Mouse (Mus musculus) myocyte (in vitro differentiated cells): Measurements from ENCODE around the gene Pcnx3. TPM values are rescaled to one million over a fixed set of nuclear protein-coding genes. Genes with fewer than 3 reads are reported as not detected.
A peak's percentile ranks its signal among the peaks of the same experiment; 100 is the strongest.

Experiments used
- H3K27me3 ChIP-seq: one replicate; pipeline ENCODE4 v1.6.1; 2011; ENCODE audit not compliant: control insufficient read depth, insufficient read depth, insufficient read length
- H3K36me3 ChIP-seq: one replicate; pipeline ENCODE4 v1.6.1; 2011; ENCODE audit not compliant: control insufficient read depth, insufficient read depth
- H3K4me2 ChIP-seq: one replicate; pipeline ENCODE4 v1.6.1; 2011; ENCODE audit warnings: low read depth, control low read depth
- H3K4me3 ChIP-seq: one replicate; pipeline ENCODE4 v1.5.1; 2011; ENCODE audit warnings: mild to moderate bottlenecking, control low read depth, moderate library complexity
- H3K79me2 ChIP-seq: one replicate; pipeline ENCODE4 v1.6.1; 2011; ENCODE audit not compliant: control insufficient read depth, insufficient read depth
- H3ac ChIP-seq: one replicate; pipeline ENCODE4 v1.6.1; 2011; ENCODE audit not compliant: control insufficient read depth, insufficient read length
- CEBPB ChIP-seq: IDR thresholded peaks from 2 replicates; pipeline ENCODE4 v1.6.1; 2011; ENCODE audit warnings: mild to moderate bottlenecking, moderate library complexity; ENCODE audit not compliant: poor library complexity, insufficient read depth, severe bottlenecking
- E2F4 ChIP-seq: IDR thresholded peaks from one replicate; pipeline ENCODE4 v1.6.1; 2011; ENCODE audit warnings: mild to moderate bottlenecking, control low read depth, moderate library complexity; ENCODE audit not compliant: insufficient read depth
- MAX ChIP-seq: IDR thresholded peaks from one replicate; pipeline ENCODE4 v1.6.1; 2011; ENCODE audit warnings: low read depth, mild to moderate bottlenecking, control low read depth
- MYOD1 ChIP-seq, 3 experiments: IDR thresholded peaks; one replicate each; pipeline ENCODE4 v1.6.1; 2011; ENCODE audit warnings: control low read depth in 2 of 3, low read depth in 2 of 3, mild to moderate bottlenecking in 2 of 3, moderate library complexity in 1 of 3; ENCODE audit not compliant: insufficient read length in 2 of 3, control insufficient read depth in 1 of 3
- MYOG ChIP-seq, 3 experiments: IDR thresholded peaks; one replicate each; pipeline ENCODE4 v1.6.1; 2011; ENCODE audit warnings: control low read depth in 2 of 3, low read depth in 2 of 3, mild to moderate bottlenecking in 2 of 3; ENCODE audit not compliant: insufficient read length in 2 of 3, control insufficient read depth in 1 of 3, insufficient read depth in 1 of 3
- POLR2A ChIP-seq: IDR thresholded peaks from one replicate; pipeline ENCODE4 v1.6.1; 2011; ENCODE audit warnings: low read depth, mild to moderate bottlenecking, control low read depth, moderate library complexity; ENCODE audit not compliant: insufficient read length
- POLR2AphosphoS2 ChIP-seq: IDR thresholded peaks from one replicate; pipeline ENCODE4 v1.6.1; 2011; ENCODE audit warnings: low read depth, control low read depth; ENCODE audit not compliant: insufficient read length
- REST ChIP-seq: IDR thresholded peaks from one replicate; pipeline ENCODE4 v1.6.1; 2011; ENCODE audit warnings: mild to moderate bottlenecking, control low read depth, moderate library complexity; ENCODE audit not compliant: insufficient read depth, insufficient read length
- SRF ChIP-seq: IDR thresholded peaks from one replicate; pipeline ENCODE4 v1.6.1; 2011; ENCODE audit warnings: low read depth; ENCODE audit not compliant: control insufficient read depth, insufficient read length
- TCF12 ChIP-seq: IDR thresholded peaks from one replicate; pipeline ENCODE4 v1.6.1; 2011; ENCODE audit warnings: mild to moderate bottlenecking, control low read depth; ENCODE audit not compliant: poor library complexity, insufficient read depth, severe bottlenecking
- TCF3 ChIP-seq: IDR thresholded peaks from one replicate; pipeline ENCODE4 v1.6.1; 2011; ENCODE audit warnings: low read depth, control low read depth; ENCODE audit not compliant: insufficient read length
- USF1 ChIP-seq: IDR thresholded peaks from one replicate; pipeline ENCODE4 v1.6.1; 2011; ENCODE audit warnings: low read depth, mild to moderate bottlenecking, control low read depth, moderate library complexity
- polyA plus RNA-seq: library from polyadenylated mRNA; unstranded; fragments of >200 nt; fragmentation: generic; extraction: Trizol; gene quantifications from one replicate; pipeline ENCODE4 v1.2.1, GENCODE M21; 2012; ENCODE audit warnings: missing spikeins

Pcnx3 gene
- polyA plus RNA-seq, 1 experiment = 34.9 TPM

GRCm38 (mm10) chr19:5692913-5693396, 4.2 kb upstream of the Pcnx3 start:
- Histone ChIP-seq H3K36me3 (peaks cover 9% of the 10 kb centered on the region), H3K4me3 (no peak overlapping the region)
- no peak for TF ChIP-seq USF1
- no peak for TF ChIP-seq MYOD1 (IDR thresholded peaks at IDR 0.05; ENCODE audit: control insufficient read depth in 1 of 3, insufficient read length in 2 of 3, low read depth in 2 of 3)
- TF ChIP-seq E2F4 = no peak
- no peak for TF ChIP-seq MYOG (IDR thresholded peaks at IDR 0.05; ENCODE audit: control insufficient read depth in 1 of 3, insufficient read depth in 1 of 3, insufficient read length in 2 of 3, low read depth in 2 of 3)
- no peak for TF ChIP-seq CEBPB
- TF ChIP-seq POLR2AphosphoS2 = no peak
- no peak for TF ChIP-seq TCF3
- no peak for TF ChIP-seq POLR2A
- no peak for TF ChIP-seq MAX
- no peak for TF ChIP-seq SRF
- no peak for TF ChIP-seq REST
- no peak for TF ChIP-seq TCF12

GRCm38 (mm10) chr19:5692086-5692912, 3.6 kb upstream of the Pcnx3 start:
- Histone ChIP-seq H3ac (no peak overlapping the region), H3K79me2 (peaks cover 50% of the 10 kb centered on the region), H3K36me3 (peaks cover 3% of the 10 kb centered on the region), H3K27me3 (no peaks in the 10 kb centered on the region), H3K4me2 (peak overlapping the region; percentile 95), H3K4me3 (peak overlapping the region; percentile 94)
- TF ChIP-seq MYOG (IDR thresholded peaks at IDR 0.05; ENCODE audit: control insufficient read depth in 1 of 3, insufficient read depth in 1 of 3, insufficient read length in 2 of 3, low read depth in 2 of 3) = no peak
- no peak for TF ChIP-seq MYOD1 (IDR thresholded peaks at IDR 0.05; ENCODE audit: control insufficient read depth in 1 of 3, insufficient read length in 2 of 3, low read depth in 2 of 3)
- TF ChIP-seq CEBPB = no peak
- no peak for TF ChIP-seq POLR2A
- TF ChIP-seq USF1 = no peak
- no peak for TF ChIP-seq SRF
- TF ChIP-seq TCF12 = no peak

More at GRCm38 (mm10) chr19:5692913-5693396, 4.2 kb upstream of the Pcnx3 start:
- Histone ChIP-seq H3ac (no peak overlapping the region), H3K79me2 (peaks cover 43% of the 10 kb centered on the region), H3K27me3 (no peaks in the 10 kb centered on the region), H3K4me2 (peak overlapping the region; percentile 12)

- peaks cover 3% of the 10 kb centered on the region for H3K36me3 ChIP-seq
- peak overlapping the region; percentile 95 for H3K4me2 ChIP-seq
- H3K79me2 ChIP-seq = peaks cover 52% of the 10 kb centered on the region
- no peaks in the 10 kb centered on the region for H3K27me3 ChIP-seq
- TF ChIP-seq SRF (no peak), E2F4 (no peak), CEBPB (no peak), POLR2AphosphoS2 (no peak), REST (no peak), USF1 (no peak), MYOG (IDR thresholded peaks at IDR 0.05; ENCODE audit: control insufficient read depth in 1 of 3, insufficient read depth in 1 of 3, insufficient read length in 2 of 3, low read depth in 2 of 3) (no peak), TCF3 (no peak), TCF12 (no peak), MYOD1 (IDR thresholded peaks at IDR 0.05; ENCODE audit: control insufficient read depth in 1 of 3, insufficient read length in 2 of 3, low read depth in 2 of 3) (no peak), MAX (no peak), POLR2A (no peak)
- no peak overlapping the region for H3ac ChIP-seq
- H3K4me3 ChIP-seq = peak overlapping the region; percentile 94
These were observed 2.9 kb upstream of the Pcnx3 start for GRCm38 (mm10) chr19:5691601-5692000.

- Histone ChIP-seq H3K4me3 (peak overlapping the region; percentile 94), H3K27me3 (no peaks in the 10 kb centered on the region), H3K79me2 (peaks cover 52% of the 10 kb centered on the region), H3K36me3 (peaks cover 3% of the 10 kb centered on the region), H3K4me2 (peak overlapping the region; percentile 95), H3ac (peak overlapping the region; percentile 22)
- TF ChIP-seq MYOG (IDR thresholded peaks at IDR 0.05; ENCODE audit: control insufficient read depth in 1 of 3, insufficient read depth in 1 of 3, insufficient read length in 2 of 3, low read depth in 2 of 3) (peak in 2 of 3 experiments; percentile 14 to 32), MAX (no peak), REST (no peak), TCF3 (no peak), SRF (no peak), USF1 (no peak), POLR2AphosphoS2 (no peak), E2F4 (no peak), CEBPB (no peak), TCF12 (no peak), POLR2A (no peak), MYOD1 (IDR thresholded peaks at IDR 0.05; ENCODE audit: control insufficient read depth in 1 of 3, insufficient read length in 2 of 3, low read depth in 2 of 3) (peak in 1 of 3 experiments; percentile 18)
These were observed 1.6 kb upstream of the Pcnx3 start for GRCm38 (mm10) chr19:5690343-5690735.
